Mouse (Mus musculus) C2C12 (cell line): ENCODE measurements around the gene Fabp3.

ENCODE experiments used
- CEBPB ChIP-seq: IDR thresholded peaks from one replicate; pipeline ENCODE4 v1.6.1; 2011; ENCODE audit warnings: low read depth, mild to moderate bottlenecking, control low read depth, moderate library complexity
- CTCF ChIP-seq: IDR thresholded peaks from one replicate; pipeline ENCODE4 v1.5.1; 2011; ENCODE audit not compliant: control insufficient read depth, insufficient read depth, insufficient read length
- FOSL1 ChIP-seq: IDR thresholded peaks from one replicate; pipeline ENCODE4 v1.8.0; 2011; ENCODE audit warnings: mild to moderate bottlenecking, low read length; ENCODE audit not compliant: poor library complexity, insufficient read depth, severe bottlenecking
- MAX ChIP-seq: IDR thresholded peaks from one replicate; pipeline ENCODE4 v1.6.1; 2011; ENCODE audit warnings: mild to moderate bottlenecking, control low read depth
- MYOD1 ChIP-seq: IDR thresholded peaks from one replicate; pipeline ENCODE4 v1.6.1; 2011; ENCODE audit warnings: low read depth; ENCODE audit not compliant: control insufficient read depth, insufficient read length
- MYOG ChIP-seq: IDR thresholded peaks from one replicate; pipeline ENCODE4 v1.6.1; 2011; ENCODE audit not compliant: control insufficient read depth, insufficient read length; ENCODE audit errors: extremely low read depth
- USF1 ChIP-seq: IDR thresholded peaks from one replicate; pipeline ENCODE4 v1.6.1; 2011; ENCODE audit warnings: low read depth, mild to moderate bottlenecking, control low read depth, moderate library complexity

- TF ChIP-seq CTCF (no peak), MAX (no peak), USF1 (no peak), CEBPB (no peak), MYOD1 (no peak), MYOG (no peak), FOSL1 (no peak)
These were observed 51.8 kb downstream of the Fabp3 start for GRCm38 (mm10) chr4:130360238-130360590.
